Mouse (Mus musculus): ENCODE data around the gene Plcb2.

DNA sequence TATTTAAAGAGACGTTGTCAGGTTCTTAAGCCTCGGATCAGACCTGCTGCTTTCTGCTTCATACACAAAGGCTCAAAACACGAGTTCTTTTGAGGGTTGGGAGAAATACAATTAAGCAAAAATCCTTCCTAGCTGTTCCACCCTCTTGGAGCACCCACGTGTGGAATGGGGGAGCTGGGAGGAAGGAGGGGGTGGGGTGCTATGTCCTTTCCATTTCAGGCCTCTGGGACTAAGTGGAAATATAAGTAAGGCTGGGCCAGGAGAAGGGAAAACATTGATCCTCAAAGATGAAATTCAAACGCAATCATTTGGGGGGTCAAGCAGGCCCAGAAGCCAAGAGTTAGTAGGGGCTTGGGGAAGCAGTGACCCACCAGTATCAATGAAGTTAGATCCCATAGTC, 27.1 kb downstream of the Plcb2 start:
- no peak for TF ChIP-seq CTCF (IDR thresholded peaks at IDR 0.05; ENCODE audit: low read depth)
- no peak for TF ChIP-seq EP300 (IDR thresholded peaks at IDR 0.05; ENCODE audit: low read depth)

Data from heart, postnatal 0 days (tissue).